Mouse (Mus musculus) embryonic facial prominence, embryonic 13.5 days (tissue): ENCODE measurements around the gene Ttyh3. TPM values are rescaled to one million over a fixed set of nuclear protein-coding genes. Genes with fewer than 3 reads are reported as not detected.
A peak's percentile ranks its signal among the peaks of the same experiment; 100 is the strongest.

Source experiments
- ATAC-seq: fragments of 200-750 bp; cut with Nextera tagmentation; 2 replicates; pipeline ENCODE4 v1.8.0; 2017; ENCODE audit warnings: low read depth; ENCODE audit not compliant: insufficient number of reproducible peaks, insufficient read depth, low FRiP score, low TSS enrichment
- H3K27ac ChIP-seq: fragments of 300-500 bp; sonication (generic); 2 replicates; pipeline ENCODE4 v1.5.1; 2015; ENCODE audit warnings: moderate library complexity, mild to moderate bottlenecking, inconsistent platforms
- H3K27me3 ChIP-seq: fragments of 300-500 bp; sonication (generic); 2 replicates; pipeline ENCODE4 v1.6.1; 2015; ENCODE audit warnings: mild to moderate bottlenecking, inconsistent platforms
- H3K36me3 ChIP-seq: fragments of 300-500 bp; sonication (generic); 2 replicates; pipeline ENCODE4 v1.6.1; 2015; ENCODE audit warnings: mild to moderate bottlenecking, inconsistent platforms
- H3K4me1 ChIP-seq: fragments of 300-500 bp; sonication (generic); 2 replicates; pipeline ENCODE4 v1.6.1; 2015; ENCODE audit warnings: inconsistent platforms
- H3K4me2 ChIP-seq: fragments of 300-500 bp; sonication (generic); 2 replicates; pipeline ENCODE4 v1.6.1; 2015; ENCODE audit warnings: moderate library complexity, mild to moderate bottlenecking, inconsistent platforms
- H3K4me3 ChIP-seq: fragments of 300-500 bp; sonication (generic); 2 replicates; pipeline ENCODE4 v1.5.1; 2015; ENCODE audit warnings: mild to moderate bottlenecking, inconsistent platforms
- H3K9ac ChIP-seq: fragments of 300-500 bp; sonication (generic); 2 replicates; pipeline ENCODE4 v1.6.1; 2015; ENCODE audit warnings: mild to moderate bottlenecking, inconsistent platforms
- H3K9me3 ChIP-seq: fragments of 300-500 bp; sonication (generic); 2 replicates; pipeline ENCODE4 v1.6.1; 2016; ENCODE audit warnings: inconsistent platforms
- WGBS: fragments of 180-500 bp; shearing (Covaris S2); methylation state at CpG from one replicate; pipeline ENCODE4 v1.1.7; 2015; ENCODE audit warnings: mixed read lengths; 5-methylcytosine and 5-hydroxymethylcytosine counted together
- polyA plus RNA-seq: library from polyadenylated mRNA; unstranded; fragments of >200 nt; fragmentation: Nextera tagmentation; extraction: Ambion mirVana; gene quantifications from 2 replicates; pipeline ENCODE4 v1.2.1, GENCODE M21; 2015

Gene Ttyh3
- polyA plus RNA-seq, 1 experiment from 2014 or later = 47.6 TPM

DNA sequence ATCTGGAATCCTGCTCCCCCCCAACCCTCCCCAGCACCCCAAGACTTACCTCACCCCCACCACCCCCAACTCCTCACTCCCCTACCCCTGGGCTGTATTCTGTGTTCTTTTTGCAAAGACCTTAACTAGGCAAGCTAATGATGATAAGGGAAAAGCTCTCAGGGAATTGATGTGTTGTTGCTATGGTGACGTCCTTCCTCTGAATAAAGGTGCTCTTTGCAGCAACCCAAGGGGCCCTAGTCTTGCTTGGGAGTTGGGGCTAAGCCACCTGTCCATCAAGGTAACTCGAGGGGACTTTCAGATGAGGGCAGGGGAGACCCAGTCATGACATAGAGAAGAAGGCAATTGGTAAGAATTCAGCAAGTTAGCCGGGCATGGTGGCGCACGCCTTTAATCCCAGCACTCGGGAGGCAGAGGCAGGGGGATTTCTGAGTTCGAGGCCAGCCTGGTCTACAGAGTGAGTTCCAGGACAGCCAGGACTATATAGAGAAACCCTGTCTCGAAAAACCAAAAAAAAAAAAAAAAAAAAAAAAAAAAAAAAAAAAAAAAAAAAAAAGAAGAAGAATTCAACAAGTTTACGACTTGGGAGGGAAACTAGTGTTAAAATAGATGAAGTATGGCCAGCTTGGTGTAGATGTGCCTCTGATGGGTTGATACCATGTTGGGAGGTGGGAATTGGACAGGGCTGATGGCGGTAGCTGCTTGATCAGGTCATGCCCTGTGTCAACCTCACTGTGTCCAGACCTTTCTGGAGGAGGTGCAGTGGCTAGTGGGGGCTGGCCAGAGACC lies 33.3 kb downstream of the Ttyh3 start:
- no peak overlapping the region for H3K9ac ChIP-seq
- no peaks in the 10 kb centered on the region for H3K9me3 ChIP-seq
- H3K4me3 ChIP-seq = no peak overlapping the region
- 79% methylated on average over 10 of the region's 10 CpGs for WGBS
- H3K27ac ChIP-seq = no peak overlapping the region
- no peak overlapping the region for H3K4me2 ChIP-seq
- peaks cover 31% of the 10 kb centered on the region for H3K36me3 ChIP-seq
- peaks cover 27% of the 10 kb centered on the region for H3K27me3 ChIP-seq
- peaks cover 32% of the 10 kb centered on the region for H3K4me1 ChIP-seq
- no peak for ATAC-seq

DNA sequence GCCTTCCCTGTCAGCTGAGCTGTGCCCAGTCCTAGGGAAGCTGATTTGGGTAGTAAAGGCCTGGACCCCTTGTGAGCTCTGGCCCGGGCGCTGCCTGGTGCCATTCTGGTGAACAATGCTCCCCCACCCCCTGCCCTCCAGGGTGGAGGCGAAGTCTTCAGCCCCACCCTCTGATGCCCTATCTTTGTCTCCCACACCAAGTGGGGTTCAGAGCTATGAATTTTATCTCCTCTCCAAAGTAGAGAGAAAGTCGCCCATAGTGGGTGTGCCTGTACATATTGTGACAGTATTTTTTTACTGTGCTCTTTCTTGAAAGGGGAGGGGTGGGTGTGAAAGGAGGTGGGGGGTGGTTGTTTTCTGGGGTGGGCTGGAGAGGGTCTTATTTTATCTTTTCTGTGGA lies 34.0 kb downstream of the Ttyh3 start:
- ATAC-seq = no peak
- Histone ChIP-seq H3K4me2 (no peak overlapping the region), H3K4me1 (peaks cover 35% of the 10 kb centered on the region), H3K9ac (no peak overlapping the region), H3K9me3 (no peaks in the 10 kb centered on the region), H3K36me3 (peaks cover 31% of the 10 kb centered on the region), H3K27me3 (peaks cover 28% of the 10 kb centered on the region), H3K27ac (no peak overlapping the region), H3K4me3 (no peak overlapping the region)
- WGBS = 84% methylated on average over 4 of the region's 4 CpGs

DNA sequence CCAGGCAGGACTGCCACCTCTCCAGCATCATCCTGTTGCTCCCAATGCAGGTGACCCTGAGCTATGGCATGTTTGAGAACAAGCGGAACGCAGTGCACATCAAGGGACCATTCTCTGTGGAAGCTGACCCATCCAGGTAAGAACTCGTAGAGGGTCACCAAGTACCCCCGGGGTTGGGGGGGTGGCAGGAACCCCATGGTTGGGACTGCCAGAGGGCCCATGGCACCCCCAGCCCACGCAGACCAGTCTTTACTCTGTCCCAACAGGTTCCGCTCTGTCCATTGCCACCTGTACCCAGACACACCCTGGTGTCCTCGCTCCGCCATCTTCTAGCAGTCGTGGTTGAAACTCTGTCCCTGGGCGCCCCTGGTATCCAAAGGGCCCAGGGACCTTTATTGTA lies 34.7 kb downstream of the Ttyh3 start:
- H3K4me2 ChIP-seq = no peak overlapping the region
- ATAC-seq = no peak
- peaks cover 35% of the 10 kb centered on the region for H3K27me3 ChIP-seq
- H3K9ac ChIP-seq = no peak overlapping the region
- H3K27ac ChIP-seq = no peak overlapping the region
- H3K36me3 ChIP-seq = peaks cover 31% of the 10 kb centered on the region
- 93% methylated on average over 10 of the region's 10 CpGs for WGBS
- H3K4me3 ChIP-seq = no peak overlapping the region
- H3K4me1 ChIP-seq = peaks cover 42% of the 10 kb centered on the region
- no peaks in the 10 kb centered on the region for H3K9me3 ChIP-seq

DNA sequence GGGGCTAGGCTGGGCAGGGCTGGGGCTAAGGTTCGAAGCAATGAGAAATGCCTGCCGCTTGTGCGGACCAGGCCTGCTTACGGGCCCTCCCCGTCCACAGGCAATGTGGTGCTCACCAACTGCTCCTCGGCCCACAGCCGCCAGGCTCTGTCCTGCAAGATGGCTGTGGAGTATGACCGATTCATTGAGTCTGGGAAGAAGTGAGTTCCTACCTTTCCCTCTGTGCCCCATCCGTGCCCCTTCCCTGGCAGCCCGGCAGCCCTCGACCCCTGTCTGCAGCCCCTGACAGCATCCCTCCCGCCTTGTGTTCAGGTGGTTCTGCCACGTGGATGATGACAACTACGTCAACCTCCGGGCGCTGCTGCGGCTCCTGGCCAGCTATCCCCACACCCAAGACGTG lies 36.6 kb downstream of the Ttyh3 start:
- H3K4me3 ChIP-seq = 0 out of 2 replicates have a peak overlapping the region, but pooled peaks have one; percentile 60
- peaks cover 52% of the 10 kb centered on the region for H3K27me3 ChIP-seq
- no peak overlapping the region for H3K27ac ChIP-seq
- peak overlapping the region; percentile 83 for H3K4me2 ChIP-seq
- peaks cover 31% of the 10 kb centered on the region for H3K36me3 ChIP-seq
- WGBS = 53% methylated on average over 18 of the region's 18 CpGs
- no peaks in the 10 kb centered on the region for H3K9me3 ChIP-seq
- H3K4me1 ChIP-seq = peaks cover 61% of the 10 kb centered on the region
- 0 out of 2 replicates have a peak overlapping the region, but pooled peaks have one; percentile 8 for H3K9ac ChIP-seq
- ATAC-seq = no peak

DNA sequence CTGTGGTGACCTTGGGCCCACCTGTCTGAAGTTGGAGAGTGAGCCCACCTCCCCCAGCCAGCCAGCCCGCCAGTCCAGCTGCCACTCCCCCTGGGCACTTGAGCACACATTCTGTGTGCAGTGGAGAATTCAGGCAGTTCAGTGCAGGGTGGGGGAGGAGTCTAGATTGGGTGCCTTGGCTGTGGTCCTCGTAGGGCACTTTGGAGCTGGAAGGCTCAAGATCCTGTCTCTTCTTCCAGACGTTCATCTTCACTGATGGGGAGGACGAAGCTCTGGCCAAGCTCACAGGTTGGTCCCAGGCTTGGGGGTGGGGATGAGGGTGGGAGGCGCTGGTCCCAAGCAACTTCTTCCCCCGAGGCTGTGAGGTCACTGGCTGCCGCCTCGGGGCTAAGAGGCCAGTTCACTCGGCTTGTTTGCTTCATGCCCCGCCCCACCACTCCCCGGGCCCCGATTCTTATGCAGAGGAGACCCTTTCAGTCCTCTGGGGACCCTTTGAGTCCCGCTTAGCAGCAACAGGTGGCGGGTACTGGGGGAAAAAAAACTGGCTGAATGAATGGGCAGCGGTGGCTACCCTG lies 37.1 kb downstream of the Ttyh3 start:
- peak overlapping the region; percentile 72 for H3K9ac ChIP-seq
- peak overlapping the region; percentile 90 for H3K27ac ChIP-seq
- no peaks in the 10 kb centered on the region for H3K9me3 ChIP-seq
- peaks cover 31% of the 10 kb centered on the region for H3K36me3 ChIP-seq
- 16% methylated on average over 15 of the region's 15 CpGs for WGBS
- peaks cover 57% of the 10 kb centered on the region for H3K27me3 ChIP-seq
- H3K4me1 ChIP-seq = peaks cover 62% of the 10 kb centered on the region
- H3K4me2 ChIP-seq = peak overlapping the region; percentile 83
- no peak for ATAC-seq
- peak overlapping the region; percentile 60 for H3K4me3 ChIP-seq

DNA sequence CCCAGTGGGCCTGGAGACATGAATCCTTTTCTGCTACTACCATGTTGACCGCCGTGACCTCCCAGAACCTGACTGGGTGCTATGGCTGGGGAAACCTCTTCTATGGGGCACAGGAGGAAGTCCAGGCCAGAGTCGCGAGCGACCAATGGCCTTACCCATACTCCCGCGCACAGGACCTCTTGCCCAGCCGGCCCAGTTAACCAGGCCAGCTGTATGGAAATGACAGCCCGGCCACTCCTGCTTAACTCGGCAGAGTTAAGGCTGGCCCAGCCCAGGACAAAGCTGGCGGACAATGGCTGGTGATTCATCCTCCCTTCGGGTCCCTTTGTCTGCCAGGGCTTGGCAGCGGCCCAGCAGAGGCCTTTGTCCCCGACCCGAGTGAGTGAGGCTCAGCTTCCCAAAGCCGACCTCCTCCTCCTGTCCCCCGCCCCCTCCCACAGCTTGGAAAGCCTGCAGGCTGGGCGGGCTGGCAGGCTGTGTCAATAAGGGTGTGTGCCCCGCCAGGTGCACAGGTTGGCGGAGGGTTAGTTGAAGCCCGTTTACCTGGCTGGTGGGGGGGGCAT lies 37.7 kb downstream of the Ttyh3 start:
- ATAC-seq = peak; percentile 26; the same call in 1 of the 2 replicates
- Histone ChIP-seq H3K4me2 (peak overlapping the region; percentile 83), H3K27me3 (peaks cover 63% of the 10 kb centered on the region), H3K36me3 (peaks cover 26% of the 10 kb centered on the region), H3K27ac (peak overlapping the region; percentile 90), H3K9ac (peak overlapping the region; percentile 72), H3K9me3 (no peaks in the 10 kb centered on the region), H3K4me3 (peak overlapping the region; percentile 60), H3K4me1 (peaks cover 65% of the 10 kb centered on the region)
- 5% methylated on average over 21 of the region's 21 CpGs for WGBS

DNA sequence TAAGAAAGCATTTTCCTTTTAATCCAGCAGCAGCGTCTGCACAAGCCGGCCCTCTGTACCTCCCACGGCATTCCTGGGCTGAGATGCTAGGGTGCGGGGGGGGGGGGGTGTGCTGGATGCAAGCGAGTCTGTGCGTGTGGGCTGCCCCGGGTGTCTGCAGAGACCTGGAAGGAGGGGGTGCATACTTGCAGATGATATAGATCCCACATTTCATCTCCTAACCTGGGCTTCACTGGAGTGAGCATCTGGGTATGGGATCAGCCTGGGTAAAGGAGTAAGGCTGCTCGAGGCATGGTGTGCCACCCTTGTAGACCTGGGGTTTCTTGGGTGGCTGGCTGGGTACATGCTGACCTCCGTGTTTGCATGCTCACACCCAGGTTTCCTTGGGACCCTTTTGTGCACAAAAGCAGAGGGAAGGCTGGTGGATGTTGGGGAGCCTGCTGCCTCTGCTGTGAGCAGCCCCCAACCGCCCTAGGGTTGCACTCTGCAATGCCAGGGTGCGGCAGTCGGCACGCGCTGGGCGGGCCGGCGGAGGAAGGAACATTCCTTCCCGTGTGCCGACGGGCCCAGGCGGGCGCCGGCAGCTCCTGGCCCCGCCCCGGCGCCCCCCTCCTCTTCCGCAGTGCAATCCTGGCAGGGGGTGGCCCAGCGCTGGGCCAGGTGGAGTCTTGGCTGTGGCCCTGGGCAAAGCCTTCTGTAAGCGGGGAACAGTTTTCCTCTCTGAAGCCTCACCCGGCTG lies 38.4 kb downstream of the Ttyh3 start:
- 1% methylated on average over 30 of the region's 30 CpGs for WGBS
- Histone ChIP-seq H3K4me1 (peaks cover 71% of the 10 kb centered on the region), H3K4me3 (peak overlapping the region; percentile 60), H3K36me3 (peaks cover 25% of the 10 kb centered on the region), H3K4me2 (peak overlapping the region; percentile 83), H3K27ac (peak overlapping the region; percentile 90), H3K9me3 (no peaks in the 10 kb centered on the region), H3K9ac (peak overlapping the region; percentile 72), H3K27me3 (peaks cover 70% of the 10 kb centered on the region)
- ATAC-seq = peak; percentile 66

DNA sequence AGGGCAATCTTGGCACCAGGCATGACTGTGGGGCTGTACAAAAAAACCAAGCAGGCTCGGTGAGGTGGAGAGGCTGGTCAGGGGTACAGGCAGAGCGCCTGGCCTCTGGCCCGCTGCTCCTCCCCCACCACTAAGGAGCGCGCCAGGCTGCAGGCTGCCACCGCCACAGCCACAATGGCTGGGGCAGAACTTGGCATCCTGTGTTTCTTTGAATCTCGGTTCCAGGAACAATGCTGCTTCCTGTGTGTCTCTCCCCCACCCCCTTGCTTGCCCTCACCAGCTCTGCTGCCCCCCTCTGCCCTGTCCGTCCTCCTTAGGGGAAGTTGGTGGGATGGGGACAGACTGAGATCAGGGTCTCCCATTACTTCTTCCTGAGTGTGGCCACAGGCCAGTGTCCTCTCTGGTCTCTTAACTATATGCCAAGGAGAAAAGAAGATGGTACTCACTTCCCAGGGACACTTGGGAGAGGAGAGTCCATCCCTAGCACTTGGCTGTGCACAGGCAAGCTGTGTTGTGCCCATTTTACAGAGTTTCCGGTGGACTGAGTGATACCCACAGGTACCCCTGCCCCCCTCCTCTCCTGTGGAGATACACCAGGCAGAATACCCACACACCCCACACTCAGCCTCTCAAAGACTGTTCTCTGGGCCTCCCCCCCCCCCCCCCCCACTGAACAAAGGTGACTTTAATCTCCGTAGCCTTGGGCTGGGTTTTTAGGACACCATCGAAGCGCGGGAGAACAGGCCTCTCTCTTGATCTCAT lies 39.1 kb downstream of the Ttyh3 start:
- ATAC-seq = no peak
- H3K36me3 ChIP-seq = peaks cover 23% of the 10 kb centered on the region
- peak overlapping the region; percentile 60 for H3K4me3 ChIP-seq
- peaks cover 77% of the 10 kb centered on the region for H3K27me3 ChIP-seq
- peak overlapping the region; percentile 90 for H3K27ac ChIP-seq
- H3K9ac ChIP-seq = peak overlapping the region; percentile 72
- peak overlapping the region; percentile 83 for H3K4me2 ChIP-seq
- WGBS = 8% methylated on average over 13 of the region's 13 CpGs
- H3K9me3 ChIP-seq = no peaks in the 10 kb centered on the region
- peaks cover 77% of the 10 kb centered on the region for H3K4me1 ChIP-seq

DNA sequence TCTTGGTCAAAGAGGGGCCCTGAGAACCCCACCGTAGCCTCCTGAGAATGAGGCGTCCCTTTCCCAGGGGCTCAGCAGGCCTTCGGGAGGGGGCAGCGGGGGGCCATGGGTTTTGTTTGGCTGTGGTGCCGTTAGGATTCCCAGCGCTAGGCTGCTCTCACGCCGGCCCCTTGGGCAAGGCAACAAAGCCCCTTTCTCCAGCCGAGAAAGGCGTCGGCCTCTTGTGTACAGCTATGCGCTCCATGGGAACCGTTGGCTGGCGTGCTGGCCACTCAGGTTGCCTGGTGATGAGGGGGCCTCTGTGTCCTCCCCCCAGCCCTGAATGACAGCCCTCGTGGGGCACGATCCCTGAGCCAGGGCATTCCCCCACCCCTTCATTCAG lies 40.2 kb downstream of the Ttyh3 start:
- ATAC-seq = no peak
- Histone ChIP-seq H3K4me1 (peaks cover 83% of the 10 kb centered on the region), H3K4me2 (peak overlapping the region; percentile 83), H3K27ac (peak overlapping the region; percentile 90), H3K36me3 (peaks cover 13% of the 10 kb centered on the region), H3K4me3 (peak overlapping the region; percentile 60), H3K9ac (peak overlapping the region; percentile 72), H3K9me3 (no peaks in the 10 kb centered on the region), H3K27me3 (peaks cover 81% of the 10 kb centered on the region)
- 2% methylated on average over 16 of the region's 16 CpGs for WGBS

DNA sequence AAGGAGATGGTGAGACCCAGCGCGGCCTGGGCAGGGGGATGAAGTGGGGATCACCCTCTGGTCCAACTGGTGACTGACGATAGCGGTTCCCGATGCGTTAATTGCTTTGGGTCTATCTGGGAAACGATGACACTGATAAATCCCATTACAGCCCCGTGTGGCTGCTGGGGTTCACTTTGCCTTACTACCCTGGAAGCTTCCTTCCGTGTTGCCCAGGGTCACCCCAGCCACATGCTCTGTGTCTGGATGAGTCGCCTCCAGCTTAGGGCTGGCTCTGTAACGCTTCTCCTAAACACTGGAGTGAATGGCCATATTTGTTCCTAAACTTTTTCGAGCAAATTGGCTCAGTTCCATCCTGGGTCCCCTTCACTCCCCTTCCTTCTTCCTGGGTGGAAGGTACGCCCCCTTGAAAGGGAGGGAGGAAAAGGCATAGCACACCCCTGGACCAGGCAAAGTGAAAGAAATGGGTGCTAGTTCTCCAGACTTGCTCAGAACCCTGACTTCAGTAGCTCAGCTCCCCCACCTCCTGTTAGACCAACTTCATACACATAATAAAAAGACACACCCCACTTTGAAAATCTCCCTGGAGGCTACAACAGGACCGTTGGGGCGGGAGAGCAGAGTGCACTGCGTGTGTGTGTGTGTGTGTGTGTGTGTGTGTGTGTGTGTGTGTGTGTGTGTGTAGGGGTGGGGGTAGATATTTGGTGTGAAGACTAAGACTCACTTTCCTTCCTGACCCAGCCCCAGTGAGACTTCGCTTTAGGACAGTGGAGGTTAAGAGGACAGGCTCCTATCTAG lies 40.8 kb downstream of the Ttyh3 start:
- peaks cover 7% of the 10 kb centered on the region for H3K36me3 ChIP-seq
- ATAC-seq = no peak
- H3K4me1 ChIP-seq = peaks cover 83% of the 10 kb centered on the region
- H3K27ac ChIP-seq = peak overlapping the region; percentile 90
- H3K9me3 ChIP-seq = no peaks in the 10 kb centered on the region
- H3K4me2 ChIP-seq = peak overlapping the region; percentile 83
- 1% methylated on average over 17 of the region's 17 CpGs for WGBS
- peak overlapping the region; percentile 60 for H3K4me3 ChIP-seq
- H3K9ac ChIP-seq = peak overlapping the region; percentile 72
- H3K27me3 ChIP-seq = peaks cover 77% of the 10 kb centered on the region
